Mouse (Mus musculus): ENCODE measurements around the gene Gm8332. TPM values are rescaled to one million over a fixed set of nuclear protein-coding genes. Genes with fewer than 3 reads are reported as not detected.
"Not testable (repeated sequence)": the region's sequence is repeated elsewhere in the genome, so short reads cannot be mapped to it uniquely, and the experiment has no call there.

The Gm8332 gene
- total RNA-seq (2014; rRNA removed) (not detected in 2 replicates), polyA plus RNA-seq (2012; rRNA removed) (not detected in 2 replicates)

DNA sequence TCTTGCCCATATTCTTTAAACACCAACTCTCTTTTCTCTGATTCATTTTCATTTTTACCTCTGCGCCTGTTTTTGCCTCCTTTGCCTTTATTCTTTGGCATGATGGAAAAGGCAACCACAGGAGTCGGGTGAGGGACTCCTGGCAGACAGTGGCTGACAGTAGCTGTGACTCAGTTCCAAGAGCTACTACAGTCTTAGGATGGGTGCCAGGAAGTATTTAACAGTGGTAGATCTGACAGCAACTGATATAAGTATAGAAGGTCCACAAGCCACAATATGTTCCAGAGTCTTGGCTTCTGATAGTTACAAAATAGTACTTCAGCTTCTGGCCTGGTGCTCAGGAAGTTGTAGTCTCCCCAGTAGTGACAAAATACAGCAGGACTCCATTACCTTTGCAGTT, at the start of gene Gm8332:
Gm8332 (minus strand) TSS at position 101 of the 400 bp plus-strand sequence.
- H3K79me2 ChIP-seq (ENCODE audit: control insufficient read depth, insufficient read depth, low read length); H3K27ac ChIP-seq (replicated peaks; ENCODE audit: insufficient read depth, low read depth, low read length); H3K27me3 ChIP-seq (ENCODE audit: control insufficient read depth, insufficient read depth, low read length); H3K4me1 ChIP-seq (ENCODE audit: control insufficient read depth, insufficient read depth, low read length); H3K4me3 ChIP-seq (ENCODE audit: insufficient read depth, low read depth, low read length); H3K36me3 ChIP-seq (ENCODE audit: control insufficient read depth, insufficient read depth, low read length); DNase-seq (ENCODE audit: extremely low read depth, low read depth, low spot score); H3K9ac ChIP-seq (ENCODE audit: low read depth, low read length): not testable (repeated sequence)
- WGBS: 65% methylated on average over 1 of the region's 2 CpGs

DNA sequence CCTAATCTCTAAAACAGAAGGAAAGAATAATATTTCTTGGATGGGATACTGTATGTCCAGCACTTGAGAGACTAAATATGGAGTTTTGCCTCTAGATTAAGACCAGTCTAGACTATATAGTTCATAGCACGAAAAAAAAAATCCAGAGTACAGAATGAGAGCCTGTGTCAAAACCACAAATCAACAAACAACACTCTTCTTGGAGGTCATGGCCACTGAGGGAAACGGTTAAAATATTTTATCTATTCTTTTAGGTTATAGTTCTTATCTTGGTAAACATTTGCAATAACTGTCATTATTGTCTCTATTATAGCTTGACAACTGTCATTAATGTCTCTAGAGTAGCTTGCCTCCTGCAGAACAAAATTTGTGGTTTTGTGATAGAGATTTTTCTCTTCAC, 47.3 kb upstream of the Gm8332 start:
- not testable (repeated sequence) for H3K9ac ChIP-seq (ENCODE audit: low read depth, low read length); DNase-seq (ENCODE audit: extremely low read depth, low read depth, low spot score); H3K36me3 ChIP-seq (ENCODE audit: control insufficient read depth, insufficient read depth, low read length); H3K79me2 ChIP-seq (ENCODE audit: control insufficient read depth, insufficient read depth, low read length); H3K4me3 ChIP-seq (ENCODE audit: insufficient read depth, low read depth, low read length); H3K4me1 ChIP-seq (ENCODE audit: control insufficient read depth, insufficient read depth, low read length); H3K27ac ChIP-seq (replicated peaks; ENCODE audit: insufficient read depth, low read depth, low read length); H3K27me3 ChIP-seq (ENCODE audit: control insufficient read depth, insufficient read depth, low read length)
- 46% methylated on average over 2 of the region's 2 CpGs for WGBS

DNA sequence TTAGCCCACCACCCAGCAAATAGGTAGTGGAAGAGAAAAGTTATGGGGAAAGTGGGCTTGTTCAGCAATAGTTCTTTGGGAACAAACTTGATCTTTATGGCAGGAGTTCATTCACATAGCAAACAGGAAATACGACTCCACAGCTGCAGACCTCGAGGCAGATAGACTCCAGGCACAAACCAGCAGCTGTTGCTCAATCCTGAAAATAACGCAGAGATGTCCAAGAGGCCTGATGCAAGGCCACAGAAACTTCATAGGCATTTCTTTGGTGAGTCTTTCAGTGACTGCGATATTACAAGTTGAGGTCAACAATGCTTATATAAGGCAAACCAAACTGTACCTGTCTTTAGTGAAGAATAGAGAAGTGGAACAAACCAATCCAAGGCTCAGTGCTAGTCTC, 43.2 kb upstream of the Gm8332 start:
- WGBS: 50% methylated on average over 4 of the region's 4 CpGs

GRCm38 (mm10) chr12:88285224-88285623, 35.3 kb upstream of the Gm8332 start:
- H3K4me1 ChIP-seq (ENCODE audit: control insufficient read depth, insufficient read depth, low read length); H3K79me2 ChIP-seq (ENCODE audit: control insufficient read depth, insufficient read depth, low read length); H3K4me3 ChIP-seq (ENCODE audit: insufficient read depth, low read depth, low read length); H3K9ac ChIP-seq (ENCODE audit: low read depth, low read length); H3K36me3 ChIP-seq (ENCODE audit: control insufficient read depth, insufficient read depth, low read length); H3K27ac ChIP-seq (replicated peaks; ENCODE audit: insufficient read depth, low read depth, low read length); H3K27me3 ChIP-seq (ENCODE audit: control insufficient read depth, insufficient read depth, low read length); DNase-seq (ENCODE audit: extremely low read depth, low read depth, low spot score): not testable (repeated sequence)
- 86% methylated on average over 5 of the region's 5 CpGs for WGBS

More for the DNA sequence above, 43.2 kb upstream of the Gm8332 start:
- not testable (repeated sequence) for H3K4me3 ChIP-seq (ENCODE audit: insufficient read depth, low read depth, low read length); DNase-seq (ENCODE audit: extremely low read depth, low read depth, low spot score); H3K36me3 ChIP-seq (ENCODE audit: control insufficient read depth, insufficient read depth, low read length); H3K27ac ChIP-seq (replicated peaks; ENCODE audit: insufficient read depth, low read depth, low read length); H3K27me3 ChIP-seq (ENCODE audit: control insufficient read depth, insufficient read depth, low read length); H3K9ac ChIP-seq (ENCODE audit: low read depth, low read length); H3K4me1 ChIP-seq (ENCODE audit: control insufficient read depth, insufficient read depth, low read length); H3K79me2 ChIP-seq (ENCODE audit: control insufficient read depth, insufficient read depth, low read length)

DNA sequence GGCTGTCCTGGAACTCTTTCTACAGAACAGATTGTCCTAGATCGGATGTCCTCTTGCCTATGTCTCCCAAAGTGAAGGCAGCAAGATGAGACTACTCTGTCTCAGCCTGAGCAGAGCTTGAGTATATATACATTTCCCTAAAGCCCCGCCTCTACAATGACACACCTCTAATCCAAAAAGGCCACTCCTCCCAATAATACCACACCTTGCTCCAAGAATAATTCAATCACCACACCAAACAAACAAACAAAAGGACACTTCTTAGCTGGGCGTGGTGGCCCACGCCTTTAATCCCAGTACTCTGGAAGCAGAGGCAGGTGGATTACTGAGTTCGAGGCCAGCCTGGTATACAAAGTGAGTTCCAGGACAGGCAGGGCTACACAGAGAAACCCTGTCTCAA, 24.5 kb upstream of the Gm8332 start, which contains the start of gene Gm5662:
Gm5662 (minus strand) TSS at position 101 of the 400 bp plus-strand sequence.
- not testable (repeated sequence) for H3K27ac ChIP-seq (replicated peaks; ENCODE audit: insufficient read depth, low read depth, low read length); H3K4me1 ChIP-seq (ENCODE audit: control insufficient read depth, insufficient read depth, low read length); H3K36me3 ChIP-seq (ENCODE audit: control insufficient read depth, insufficient read depth, low read length); H3K27me3 ChIP-seq (ENCODE audit: control insufficient read depth, insufficient read depth, low read length); H3K9ac ChIP-seq (ENCODE audit: low read depth, low read length); H3K79me2 ChIP-seq (ENCODE audit: control insufficient read depth, insufficient read depth, low read length); DNase-seq (ENCODE audit: extremely low read depth, low read depth, low spot score); H3K4me3 ChIP-seq (ENCODE audit: insufficient read depth, low read depth, low read length)
- 83% methylated on average over 5 of the region's 5 CpGs for WGBS

- H3K36me3 ChIP-seq (ENCODE audit: control insufficient read depth, insufficient read depth, low read length): no peaks in the 10 kb centered on the region
- H3K9ac ChIP-seq (ENCODE audit: low read depth, low read length): no peak overlapping the region
- DNase-seq (ENCODE audit: extremely low read depth, low read depth, low spot score): no peak
- H3K27me3 ChIP-seq (ENCODE audit: control insufficient read depth, insufficient read depth, low read length): no peaks in the 10 kb centered on the region
- H3K4me3 ChIP-seq (ENCODE audit: insufficient read depth, low read depth, low read length): no peak overlapping the region
- no peak overlapping the region for H3K27ac ChIP-seq (replicated peaks; ENCODE audit: insufficient read depth, low read depth, low read length)
- no peaks in the 10 kb centered on the region for H3K79me2 ChIP-seq (ENCODE audit: control insufficient read depth, insufficient read depth, low read length)
- no peak for TF ChIP-seq CTCF (IDR thresholded peaks at IDR 0.05; ENCODE audit: low read depth, low read length)
- TF ChIP-seq POLR2A (IDR thresholded peaks at IDR 0.05; ENCODE audit: extremely low read depth, insufficient read depth, low read length): no peak
- no peaks in the 10 kb centered on the region for H3K4me1 ChIP-seq (ENCODE audit: control insufficient read depth, insufficient read depth, low read length)
- WGBS: 36% methylated on average over 1 of the region's 1 CpGs
Measured at GRCm38 (mm10) chr12:88257241-88257640, 7.3 kb upstream of the Gm8332 start.

- DNase-seq (ENCODE audit: extremely low read depth, low read depth, low spot score); H3K36me3 ChIP-seq (ENCODE audit: control insufficient read depth, insufficient read depth, low read length); H3K27me3 ChIP-seq (ENCODE audit: control insufficient read depth, insufficient read depth, low read length); H3K4me1 ChIP-seq (ENCODE audit: control insufficient read depth, insufficient read depth, low read length); H3K27ac ChIP-seq (replicated peaks; ENCODE audit: insufficient read depth, low read depth, low read length); H3K9ac ChIP-seq (ENCODE audit: low read depth, low read length); H3K4me3 ChIP-seq (ENCODE audit: insufficient read depth, low read depth, low read length); H3K79me2 ChIP-seq (ENCODE audit: control insufficient read depth, insufficient read depth, low read length): not testable (repeated sequence)
- WGBS: 46% methylated on average over 2 of the region's 2 CpGs
Measured at GRCm38 (mm10) chr12:88255917-88256316, 6.0 kb upstream of the Gm8332 start.

GRCm38 (mm10) chr12:88245786-88246185, 4.1 kb downstream of the Gm8332 start:
- H3K36me3 ChIP-seq (ENCODE audit: control insufficient read depth, insufficient read depth, low read length); H3K4me1 ChIP-seq (ENCODE audit: control insufficient read depth, insufficient read depth, low read length); H3K79me2 ChIP-seq (ENCODE audit: control insufficient read depth, insufficient read depth, low read length); H3K27ac ChIP-seq (replicated peaks; ENCODE audit: insufficient read depth, low read depth, low read length); DNase-seq (ENCODE audit: extremely low read depth, low read depth, low spot score); H3K27me3 ChIP-seq (ENCODE audit: control insufficient read depth, insufficient read depth, low read length); H3K9ac ChIP-seq (ENCODE audit: low read depth, low read length); H3K4me3 ChIP-seq (ENCODE audit: insufficient read depth, low read depth, low read length): not testable (repeated sequence)

DNA sequence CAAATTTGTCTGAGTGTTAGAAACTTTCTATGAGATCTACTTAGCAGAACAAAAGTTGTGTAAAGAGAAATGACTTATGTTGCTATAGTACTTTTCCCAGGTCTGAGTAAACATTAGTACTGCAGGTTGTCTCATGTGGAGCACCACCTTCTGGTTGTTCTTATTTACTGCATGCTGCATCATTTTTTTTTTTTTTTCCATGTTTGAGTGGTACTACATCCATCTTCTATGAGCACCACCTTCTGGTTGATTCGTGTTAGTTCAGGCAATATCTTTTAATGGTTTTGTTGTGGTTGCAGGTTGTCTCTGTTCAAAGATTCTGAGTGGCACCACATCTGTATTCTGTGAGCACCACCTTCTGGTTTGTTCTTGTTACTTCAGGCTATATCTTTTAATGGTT, 7.0 kb downstream of the Gm8332 start:
- not testable (repeated sequence) for H3K36me3 ChIP-seq (ENCODE audit: control insufficient read depth, insufficient read depth, low read length); H3K4me1 ChIP-seq (ENCODE audit: control insufficient read depth, insufficient read depth, low read length); H3K4me3 ChIP-seq (ENCODE audit: insufficient read depth, low read depth, low read length); DNase-seq (ENCODE audit: extremely low read depth, low read depth, low spot score); H3K79me2 ChIP-seq (ENCODE audit: control insufficient read depth, insufficient read depth, low read length); H3K9ac ChIP-seq (ENCODE audit: low read depth, low read length); H3K27ac ChIP-seq (replicated peaks; ENCODE audit: insufficient read depth, low read depth, low read length); H3K27me3 ChIP-seq (ENCODE audit: control insufficient read depth, insufficient read depth, low read length)
- WGBS: 50% methylated on average over 1 of the region's 1 CpGs

All from liver, adult 2 months (tissue).